Mouse (Mus musculus) kidney, adult 2 months (tissue): ENCODE measurements at regions not wholly inside any gene's neighbourhood (a gene's known extent, or its start where the extent isn't known, plus 50 kb on each side); places are given as distances from the start of the nearest gene placed in this dataset.

ENCODE experiments used
- DNase-seq: peaks from one replicate; pipeline ENCODE4 v3.0.0; 2021
- H3K27ac ChIP-seq: fragments of 200-500 bp; 2 replicates; pipeline ENCODE4 v1.5.1; 2012; ENCODE audit warnings: low read depth, low read length, control low read depth, inconsistent platforms; ENCODE audit not compliant: insufficient read depth
- H3K27me3 ChIP-seq: fragments of 200-500 bp; replicated peaks from 2 replicates; pipeline ENCODE4 v1.6.1; 2012; ENCODE audit warnings: mild to moderate bottlenecking, moderate library complexity, low read length, inconsistent platforms; ENCODE audit not compliant: control insufficient read depth, insufficient read depth
- H3K36me3 ChIP-seq: fragments of 200-500 bp; 2 replicates; pipeline ENCODE4 v1.6.1; 2012; ENCODE audit warnings: mild to moderate bottlenecking, moderate library complexity, low read length, inconsistent platforms; ENCODE audit not compliant: control insufficient read depth, insufficient read depth
- H3K4me1 ChIP-seq: fragments of 200-500 bp; 2 replicates; pipeline ENCODE4 v1.6.1; 2011; ENCODE audit warnings: low read length; ENCODE audit not compliant: control insufficient read depth, insufficient read depth
- H3K4me3 ChIP-seq: fragments of 200-500 bp; 2 replicates; pipeline ENCODE4 v1.5.1; 2011; ENCODE audit warnings: mild to moderate bottlenecking, low read depth, low read length, control low read depth; ENCODE audit not compliant: insufficient read depth
- CTCF ChIP-seq: fragments of 200-500 bp; conservative IDR thresholded peaks from 2 replicates; pipeline ENCODE4 v1.5.1; 2011; ENCODE audit warnings: low read depth, mild to moderate bottlenecking, control low read depth, low read length, moderate library complexity, mixed read lengths; ENCODE audit not compliant: insufficient read depth, insufficient read length
- POLR2A ChIP-seq: fragments of 200-500 bp; IDR thresholded peaks from one replicate; pipeline ENCODE4 v1.6.1; 2011; ENCODE audit warnings: low read depth, low read length, control low read depth
- WGBS: fragments of 180-500 bp; shearing (Covaris S2); methylation state at CpG from one replicate; pipeline ENCODE4 v1.1.7; 2018; 5-methylcytosine and 5-hydroxymethylcytosine counted together

GRCm38 (mm10) chr19:14301176-14301943, 296.5 kb downstream of the Tle4 start:
- H3K4me1 ChIP-seq: no peaks in the 10 kb centered on the region
- H3K27me3 ChIP-seq: no peaks in the 10 kb centered on the region
- DNase-seq: no peak
- no peaks in the 10 kb centered on the region for H3K36me3 ChIP-seq
- no peak overlapping the region for H3K27ac ChIP-seq
- TF ChIP-seq CTCF (no peak), POLR2A (no peak)
- no peak overlapping the region for H3K4me3 ChIP-seq
- 82% methylated on average over 6 of the region's 6 CpGs for WGBS

DNA sequence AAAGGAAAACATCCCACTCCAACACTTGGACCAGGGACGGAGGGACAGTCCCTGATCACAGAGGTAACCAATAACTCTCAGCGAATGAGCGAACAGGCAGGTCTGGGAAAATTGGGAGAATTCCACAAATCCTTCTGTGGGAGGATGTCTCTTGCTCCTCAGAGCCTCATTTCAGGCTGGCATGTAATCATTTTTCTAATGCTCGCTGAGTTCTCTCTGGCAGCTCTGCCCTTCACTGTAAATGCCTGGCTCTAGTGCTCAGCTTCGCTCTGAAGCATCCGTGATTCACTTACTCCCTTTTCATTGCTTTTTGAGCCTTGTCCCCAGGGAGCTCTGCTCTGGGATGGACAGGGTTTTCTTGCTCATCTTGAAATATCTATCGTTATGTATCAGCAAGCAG, 283.6 kb downstream of the Tle4 start:
- TF ChIP-seq CTCF: no peak
- no peak for TF ChIP-seq POLR2A
- Histone ChIP-seq H3K27me3 (no peaks in the 10 kb centered on the region; the same call in 1 of the 2 replicates), H3K4me1 (no peaks in the 10 kb centered on the region), H3K27ac (no peak overlapping the region), H3K4me3 (no peak overlapping the region), H3K36me3 (no peaks in the 10 kb centered on the region)
- WGBS: 56% methylated on average over 7 of the region's 7 CpGs
- no peak for DNase-seq

DNA sequence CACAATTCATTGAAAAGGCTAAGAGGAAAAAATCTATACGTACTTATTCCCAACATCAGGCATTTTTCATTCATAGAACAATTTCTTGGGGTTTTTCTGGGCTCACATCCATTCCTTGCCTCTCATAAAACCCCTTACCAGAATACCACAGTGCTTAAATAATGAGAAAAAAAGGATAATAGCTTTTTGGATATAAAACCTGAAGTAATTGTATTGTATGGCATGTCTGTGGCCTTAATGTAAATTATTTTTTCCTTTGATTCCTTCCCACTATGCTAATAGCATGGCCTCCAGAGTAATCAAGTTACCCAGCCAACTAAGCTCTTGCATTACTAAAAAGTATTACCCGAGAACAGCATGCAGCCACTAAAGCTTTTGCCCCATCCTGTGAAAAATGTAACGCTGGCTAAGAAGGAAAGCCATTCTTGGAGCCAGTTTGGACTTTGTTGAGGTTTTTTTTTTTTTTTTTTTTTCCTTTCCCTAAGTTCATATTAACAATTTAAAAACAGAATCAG, 278.1 kb downstream of the Tle4 start:
- WGBS: 75% methylated on average over 3 of the region's 3 CpGs
- Histone ChIP-seq H3K27me3 (no peaks in the 10 kb centered on the region; the same call in 1 of the 2 replicates), H3K27ac (no peak overlapping the region), H3K36me3 (no peaks in the 10 kb centered on the region), H3K4me3 (no peak overlapping the region), H3K4me1 (no peaks in the 10 kb centered on the region)
- DNase-seq: no peak
- TF ChIP-seq CTCF (no peak), POLR2A (no peak)

DNA sequence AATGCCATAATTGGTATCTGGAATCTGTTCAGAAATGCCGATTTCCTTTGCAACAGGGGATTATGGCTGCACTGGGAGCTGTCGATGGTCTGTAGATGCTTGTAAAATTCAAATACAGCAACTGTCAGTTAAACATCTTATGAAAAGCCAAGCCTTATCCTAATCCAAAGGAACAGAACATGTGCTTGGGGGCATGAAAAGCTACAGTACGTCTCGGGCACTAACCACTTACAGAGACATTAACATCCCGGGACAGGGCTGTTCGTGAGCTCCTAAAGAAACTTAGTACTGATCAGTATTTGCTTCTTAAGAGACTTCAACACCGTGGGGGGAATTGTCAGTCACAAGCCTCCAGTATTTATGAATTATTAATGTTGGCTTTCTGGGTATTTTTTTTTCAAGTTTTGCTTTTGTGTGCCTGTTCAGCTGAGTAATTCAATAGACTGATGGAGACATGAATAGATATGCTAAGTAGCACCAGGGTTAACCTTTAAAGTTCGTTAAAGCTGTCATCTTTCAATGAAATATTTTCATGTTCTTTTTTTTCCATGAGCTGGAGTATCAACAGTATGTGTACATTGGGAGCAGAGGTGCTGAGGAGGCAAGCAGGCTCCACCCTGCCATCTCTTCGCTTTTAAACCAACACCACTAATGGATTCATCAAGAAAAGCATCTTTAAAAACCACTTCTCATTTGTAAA, 272.3 kb downstream of the Tle4 start:
- H3K4me3 ChIP-seq: no peak overlapping the region
- H3K36me3 ChIP-seq: no peaks in the 10 kb centered on the region
- no peaks in the 10 kb centered on the region for H3K27me3 ChIP-seq
- 86% methylated on average over 9 of the region's 9 CpGs for WGBS
- no peak overlapping the region for H3K27ac ChIP-seq
- no peak for DNase-seq
- H3K4me1 ChIP-seq: no peaks in the 10 kb centered on the region
- TF ChIP-seq CTCF: no peak
- TF ChIP-seq POLR2A: no peak

GRCm38 (mm10) chr19:14333041-14334012, 264.5 kb downstream of the Tle4 start:
- WGBS: 40% methylated on average over 6 of the region's 6 CpGs
- Histone ChIP-seq H3K4me1 (no peaks in the 10 kb centered on the region), H3K27me3 (no peaks in the 10 kb centered on the region), H3K4me3 (no peak overlapping the region), H3K27ac (no peak overlapping the region), H3K36me3 (no peaks in the 10 kb centered on the region)
- DNase-seq: no peak
- no peak for TF ChIP-seq CTCF
- no peak for TF ChIP-seq POLR2A

DNA sequence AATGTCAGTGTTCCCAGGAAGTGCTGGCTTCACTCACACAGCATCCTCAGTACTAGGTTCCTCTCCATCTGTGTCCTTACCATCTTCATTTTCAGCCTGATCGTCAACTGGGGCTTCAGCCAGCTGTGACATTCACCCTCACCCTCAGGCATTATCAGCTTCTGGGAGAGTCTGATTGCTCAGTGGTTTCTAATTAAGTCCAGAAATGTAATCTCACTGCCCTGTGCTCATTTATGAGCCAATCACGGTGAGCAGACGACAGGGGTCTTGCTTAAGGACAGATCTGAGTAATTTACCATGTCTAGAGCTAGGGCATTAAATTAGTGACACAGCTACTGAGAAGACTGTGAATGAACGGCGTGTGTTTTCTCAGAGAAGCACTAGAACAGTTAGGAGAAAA, 260.8 kb downstream of the Tle4 start:
- no peak overlapping the region for H3K27ac ChIP-seq
- no peak overlapping the region for H3K4me3 ChIP-seq
- H3K27me3 ChIP-seq: no peaks in the 10 kb centered on the region
- TF ChIP-seq POLR2A (no peak), CTCF (no peak)
- no peak for DNase-seq
- H3K4me1 ChIP-seq: no peaks in the 10 kb centered on the region
- 29% methylated on average over 5 of the region's 5 CpGs for WGBS
- no peaks in the 10 kb centered on the region for H3K36me3 ChIP-seq
